Mouse (Mus musculus) testis, postnatal 10 days (tissue): ENCODE data around the gene Rplp2.

Source experiments
- DNase-seq: peaks from one replicate; pipeline ENCODE4 v3.0.0; 2021; ENCODE audit warnings: low spot score

The Rplp2 gene

DNA sequence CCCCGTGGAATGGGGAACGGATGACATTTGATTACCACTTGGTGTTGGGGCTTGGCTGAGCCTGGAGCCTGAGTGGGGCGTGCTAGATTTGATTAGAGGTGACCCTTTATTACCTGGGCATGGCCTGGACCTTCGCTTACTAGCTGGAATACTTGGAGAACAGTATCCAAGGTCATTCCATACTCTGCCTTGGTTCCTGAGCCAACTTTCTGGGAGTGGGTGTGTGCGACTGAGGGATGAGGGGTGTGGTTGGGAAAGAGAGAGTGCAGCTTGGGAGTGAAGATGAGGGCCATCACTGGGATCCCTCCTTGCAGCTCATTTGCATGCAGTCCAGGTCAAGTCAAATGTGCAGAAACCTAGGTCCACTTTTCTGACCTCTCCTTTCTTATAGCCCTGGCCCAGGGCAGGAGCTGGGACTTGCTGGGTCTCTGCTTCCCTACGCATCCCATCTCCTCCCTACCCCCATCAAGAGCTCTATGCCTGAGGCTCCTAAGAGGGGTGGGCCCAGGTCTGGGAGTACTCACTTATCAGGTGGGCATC, 36.0 kb downstream of the Rplp2 start:
- DNase-seq, result no peak

DNA sequence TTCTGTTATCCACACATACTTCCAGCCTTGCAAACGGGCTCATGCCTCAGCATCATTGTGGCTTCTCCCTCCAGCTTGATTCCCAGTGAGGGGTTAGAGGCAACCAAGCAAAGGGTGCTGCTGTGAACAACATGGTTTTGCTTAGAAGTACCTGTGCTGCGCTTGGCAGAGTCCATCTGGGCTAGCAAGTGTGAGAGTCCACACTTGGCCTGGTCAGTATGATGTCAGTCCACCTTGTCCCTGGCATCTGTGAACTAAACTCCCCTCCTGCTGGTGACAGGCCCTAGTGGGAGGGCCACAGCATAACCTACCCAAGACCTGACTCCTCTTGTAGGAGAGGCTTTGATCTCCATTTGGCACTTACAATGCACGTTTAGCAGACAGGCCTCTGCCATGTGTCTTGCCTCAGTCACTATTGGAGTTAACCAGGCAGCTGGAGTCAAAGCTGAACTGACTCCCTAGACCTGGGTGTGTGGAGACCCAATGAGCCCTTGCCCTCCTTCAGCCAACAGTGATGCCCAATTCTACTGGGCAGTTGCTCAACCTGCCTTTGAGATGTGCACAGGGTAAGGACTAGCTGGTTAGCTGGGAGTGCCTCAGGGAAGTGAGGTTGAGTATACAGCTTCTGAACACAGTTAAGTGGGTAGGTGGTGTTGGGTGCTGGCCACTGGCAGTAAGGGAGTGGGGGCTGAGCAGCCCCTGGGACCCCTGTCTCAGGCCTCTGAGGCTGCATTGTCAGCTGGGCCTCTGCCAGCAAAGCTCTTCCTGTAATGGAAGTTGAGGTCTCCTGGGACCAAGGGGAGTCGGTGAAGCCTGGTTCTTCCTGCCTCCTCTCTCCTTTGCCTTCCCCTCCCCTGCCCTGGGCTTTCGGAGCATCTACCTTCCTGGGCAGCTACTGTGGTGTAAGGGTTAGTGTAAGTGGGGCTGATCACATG, 37.3 kb downstream of the Rplp2 start:
- no peak for DNase-seq

DNA sequence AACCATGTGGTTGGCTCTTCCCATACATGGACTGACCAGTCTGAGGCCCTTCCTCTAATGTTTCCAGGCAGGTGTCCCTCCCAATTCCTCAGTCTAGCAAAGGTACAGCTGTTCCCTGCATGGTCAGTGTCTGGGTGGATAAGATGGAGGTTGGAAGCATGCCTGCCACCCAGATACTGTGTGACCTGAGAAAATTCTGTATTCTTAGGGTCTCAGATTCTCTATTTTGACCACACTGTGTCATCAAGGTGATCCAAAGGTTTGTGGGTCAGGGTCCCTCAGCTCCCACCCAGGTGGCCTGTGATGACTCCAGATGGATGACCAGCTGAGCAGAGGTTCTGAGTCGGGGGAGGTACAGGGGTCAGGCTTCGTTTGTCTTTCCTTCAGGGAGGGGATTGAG, 38.0 kb downstream of the Rplp2 start:
- no peak for DNase-seq

DNA sequence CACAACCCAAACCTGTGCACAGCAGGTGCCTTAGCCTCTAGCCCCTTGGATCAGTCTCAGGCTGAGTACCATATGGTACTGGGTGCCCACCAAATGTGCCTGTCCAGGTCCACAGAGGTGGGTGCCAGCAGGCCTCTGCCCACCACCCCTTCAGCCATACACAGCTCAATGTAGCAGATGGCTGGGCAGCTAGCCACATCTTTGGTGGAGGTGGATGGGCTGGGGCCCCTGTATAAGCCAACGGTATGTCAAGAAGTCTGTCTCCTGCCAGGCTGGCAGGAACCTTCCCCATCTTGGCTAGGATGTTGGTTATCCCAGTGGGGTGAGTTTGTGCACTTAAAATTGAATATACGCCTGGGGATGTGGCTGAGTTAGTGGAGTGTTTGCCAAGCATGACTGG, 38.4 kb downstream of the Rplp2 start:
- no peak for DNase-seq

DNA sequence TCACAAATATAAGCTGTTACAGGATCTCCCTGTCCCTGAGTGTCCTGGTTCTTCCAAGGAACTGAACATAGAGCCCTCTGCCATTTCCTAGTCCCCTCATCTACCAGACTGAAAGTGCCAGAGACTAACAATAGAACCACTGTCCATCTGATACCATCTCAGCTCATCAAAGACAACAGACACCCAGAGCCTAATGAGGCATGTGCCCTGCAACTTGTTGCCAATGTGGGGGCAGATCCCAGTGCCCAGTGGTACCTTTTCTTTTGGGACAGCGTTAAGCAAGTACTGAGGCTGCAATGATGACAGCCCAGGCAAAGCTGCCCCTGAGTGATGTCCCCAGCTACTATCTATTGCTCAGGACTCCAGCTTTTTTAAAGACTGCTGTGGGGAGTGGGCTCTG, 39.1 kb downstream of the Rplp2 start:
- no peak for DNase-seq

DNA sequence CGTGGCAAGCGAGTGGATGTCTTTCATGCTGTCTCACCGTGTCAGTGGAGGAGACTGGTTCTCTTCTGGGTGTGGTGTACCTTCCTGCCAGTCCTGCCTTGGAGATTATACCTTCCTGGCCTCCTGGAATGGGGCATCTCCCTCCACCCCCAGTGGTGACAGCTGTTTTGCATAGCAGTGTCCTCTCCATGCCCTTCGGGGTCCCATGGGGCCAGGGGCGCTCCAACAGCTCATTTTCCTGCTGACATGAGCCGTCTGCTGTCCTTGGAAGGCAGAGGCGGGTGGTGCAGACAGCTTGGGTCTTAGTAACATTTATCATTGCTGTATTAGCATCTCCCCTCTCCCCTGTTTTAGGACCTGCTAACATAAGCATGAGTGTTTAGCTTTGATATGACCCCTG, 40.0 kb downstream of the Rplp2 start:
- DNase-seq, result no peak

DNA sequence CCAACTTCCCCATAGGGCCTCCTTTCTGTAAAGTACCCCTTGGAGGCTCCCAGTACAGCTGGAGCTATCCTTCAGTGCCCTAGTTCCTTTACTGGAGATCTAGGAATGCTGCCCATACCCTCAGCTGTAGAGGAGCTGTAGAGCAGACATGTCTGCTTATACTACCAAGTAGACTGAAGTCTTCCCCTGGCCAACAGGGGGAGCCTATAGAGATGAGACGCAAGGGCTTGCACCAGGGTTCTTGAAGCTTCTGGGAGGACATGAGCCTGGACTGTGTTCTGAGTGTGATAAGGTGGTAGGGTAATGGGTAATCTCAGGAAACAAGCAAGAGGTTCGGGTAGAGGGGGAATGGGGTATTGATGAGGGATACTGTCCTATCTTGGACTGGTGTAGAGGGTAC, 44.0 kb downstream of the Rplp2 start:
- no peak for DNase-seq

DNA sequence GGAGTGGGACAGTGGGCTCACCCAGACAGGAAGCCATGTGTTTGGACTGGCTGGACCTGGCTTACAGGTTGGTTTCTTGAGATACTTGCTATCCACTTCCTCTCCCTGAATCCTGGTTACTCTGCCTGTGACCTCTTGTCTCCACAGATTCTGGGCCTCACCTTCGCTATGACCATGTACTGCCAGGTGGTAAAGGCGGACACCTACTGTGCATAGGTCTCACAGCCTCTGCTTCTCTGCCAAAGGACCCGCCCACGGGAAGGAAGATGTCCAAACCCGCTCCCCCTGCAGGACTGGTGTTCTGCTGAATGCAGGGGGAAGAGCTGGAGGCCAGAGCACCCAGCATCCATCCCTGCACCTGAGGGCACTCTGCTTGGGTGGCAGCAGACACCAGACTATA, 45.6 kb downstream of the Rplp2 start:
- DNase-seq, result no peak

DNA sequence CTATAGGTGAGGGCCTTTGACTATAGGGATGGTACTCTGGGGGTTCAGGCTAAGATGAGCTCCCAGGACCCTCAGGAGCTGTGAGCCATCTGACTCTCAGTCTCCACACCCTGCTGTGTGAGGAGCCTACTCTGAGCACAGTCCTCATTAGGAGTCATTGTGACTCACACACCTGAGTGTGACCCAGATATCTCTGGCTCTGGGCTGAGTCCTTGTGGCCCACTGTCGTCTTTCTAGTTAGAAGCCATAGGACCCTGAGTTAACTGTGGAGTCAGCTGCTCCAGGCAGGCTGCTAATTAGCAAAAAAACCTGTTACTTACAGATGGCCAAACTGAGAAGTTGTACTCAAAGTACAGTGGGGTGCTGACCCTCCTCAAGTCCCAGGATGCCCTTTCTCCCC, 46.6 kb downstream of the Rplp2 start:
- DNase-seq, result no peak

DNA sequence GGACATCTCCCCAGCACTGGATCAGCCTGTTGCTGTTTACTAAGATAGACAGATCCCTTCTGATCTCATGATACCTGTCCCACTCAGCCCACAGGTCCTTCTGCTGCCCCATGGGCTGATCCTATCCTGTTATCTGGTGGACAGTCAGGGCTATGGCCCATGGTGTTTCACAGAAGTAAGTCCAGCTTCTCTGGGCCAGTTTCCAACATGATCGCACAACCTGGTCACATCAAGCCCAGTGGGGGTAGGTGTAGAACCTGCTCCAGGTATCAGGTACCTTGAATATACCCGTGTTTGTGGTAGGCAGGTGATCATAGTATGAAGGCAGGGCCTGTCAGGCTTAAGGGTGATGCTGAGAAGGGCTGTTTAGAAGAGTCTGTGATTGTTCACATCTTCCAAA, 48.2 kb downstream of the Rplp2 start:
- DNase-seq, result no peak

DNA sequence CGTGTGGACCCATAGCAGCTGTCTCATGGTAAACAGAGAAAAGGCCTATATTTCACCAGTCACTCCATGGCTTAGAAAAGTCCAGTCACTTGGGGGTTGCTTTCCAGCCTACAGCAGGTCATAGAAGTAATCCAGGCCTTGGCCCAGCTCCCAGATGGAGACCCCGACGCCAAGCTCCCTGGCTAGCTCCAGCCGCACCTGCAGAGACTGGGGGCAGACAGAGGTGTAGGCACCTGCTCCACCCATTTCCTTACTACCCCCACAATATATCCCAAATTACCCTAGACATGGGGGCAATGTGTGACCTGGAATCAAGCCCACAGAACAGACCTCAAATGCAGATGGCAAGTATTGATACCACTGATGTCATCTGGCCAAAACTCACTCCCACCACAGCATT, 48.8 kb downstream of the Rplp2 start:
- DNase-seq, result no peak

DNA sequence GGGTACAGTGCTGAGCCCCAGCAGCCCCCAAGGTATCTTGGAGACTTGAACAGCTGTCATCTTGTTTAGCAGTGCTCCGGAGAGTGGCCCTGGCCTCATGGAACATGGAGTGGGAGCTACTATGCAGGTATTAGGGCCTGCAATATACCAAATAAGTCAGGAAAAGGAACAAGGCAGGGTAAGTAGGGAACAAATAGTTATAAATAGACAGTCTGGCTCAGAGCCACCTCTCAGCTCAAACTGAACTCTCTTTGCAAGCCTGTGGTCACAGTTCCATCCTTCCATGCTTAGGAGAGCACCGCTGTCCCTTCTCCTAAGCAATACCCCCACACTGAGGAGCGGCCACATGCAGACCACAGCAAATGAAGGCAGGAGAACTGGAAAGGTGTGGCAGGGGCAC, 50.4 kb downstream of the Rplp2 start:
- DNase-seq, result no peak
